Mouse (Mus musculus): ENCODE data around the gene Lrrc36. TPM values are rescaled to one million over a fixed set of nuclear protein-coding genes. Genes with fewer than 3 reads are reported as not detected.

Lrrc36 gene
- total and polyA plus RNA-seq, 2 experiments from 2014 or later: 0.93 to 0.99 TPM

DNA sequence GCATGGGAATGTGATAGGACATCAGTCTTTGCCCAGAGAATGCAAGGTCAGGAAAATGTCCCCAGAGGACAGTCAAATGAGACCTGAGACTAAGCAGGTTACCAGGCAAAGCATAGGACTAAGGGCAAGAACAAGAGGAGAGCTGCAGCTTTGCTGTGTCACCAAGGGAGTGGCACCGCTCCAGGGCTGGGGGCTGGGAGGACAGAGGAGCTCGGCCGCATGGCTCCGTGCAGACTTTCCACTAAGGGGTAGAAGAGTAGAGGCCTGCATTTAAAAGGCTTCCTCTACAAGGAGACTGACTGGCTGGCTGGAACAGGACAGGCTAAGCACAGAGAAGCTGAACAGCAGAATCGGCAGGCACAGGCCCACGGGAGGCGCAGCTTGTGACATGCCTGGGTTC lies 51.2 kb downstream of the Lrrc36 start:
- H3K4me2 ChIP-seq (ENCODE audit: low read depth, low read length, poor library complexity, severe bottlenecking): no peak overlapping the region
- H3K27me3 ChIP-seq (ENCODE audit: insufficient read depth, low read length): no peaks in the 10 kb centered on the region
- no peak overlapping the region for H3K4me3 ChIP-seq (ENCODE audit: low read depth, low read length)
- ATAC-seq (ENCODE audit: low FRiP score): no peak
- no peaks in the 10 kb centered on the region for H3K9me3 ChIP-seq (ENCODE audit: low read length)
- DNase-seq (ENCODE audit: low spot score): no peak
- WGBS: 72% methylated on average over 7 of the region's 7 CpGs
- no peak overlapping the region for H3K27ac ChIP-seq (ENCODE audit: low read depth, low read length)
- TF ChIP-seq CTCF (IDR thresholded peaks at IDR 0.05): no peak
- H3K36me3 ChIP-seq (ENCODE audit: insufficient read depth, low read length): peaks cover 9% of the 10 kb centered on the region
- H3K9ac ChIP-seq (replicated peaks; ENCODE audit: low read length, poor library complexity, severe bottlenecking): no peak overlapping the region
- H3K4me1 ChIP-seq (ENCODE audit: insufficient read depth, low read length): peaks cover 22% of the 10 kb centered on the region

DNA sequence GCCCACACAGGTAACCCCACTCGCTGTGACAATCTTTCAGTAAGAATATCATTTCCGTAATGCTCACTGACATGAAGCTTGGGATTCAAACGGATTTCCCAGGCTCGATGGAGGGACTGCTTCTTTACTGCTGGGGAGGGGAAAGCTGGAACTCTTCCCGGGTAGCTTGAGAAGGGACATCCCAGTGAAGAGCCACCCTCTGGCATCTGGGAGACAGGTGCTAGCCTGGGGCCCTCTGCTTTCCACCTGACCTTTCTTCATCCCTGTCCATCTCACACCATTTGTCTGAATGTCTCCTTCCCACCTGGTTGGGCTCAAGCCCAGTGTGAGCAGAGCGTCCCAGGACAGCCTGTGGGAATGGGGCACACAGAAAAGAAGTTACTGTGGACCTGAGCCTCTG lies 52.9 kb downstream of the Lrrc36 start:
- Histone ChIP-seq H3K4me1 (ENCODE audit: insufficient read depth, low read length) (peaks cover 24% of the 10 kb centered on the region), H3K27me3 (ENCODE audit: insufficient read depth, low read length) (no peaks in the 10 kb centered on the region), H3K9me3 (ENCODE audit: low read length) (no peaks in the 10 kb centered on the region), H3K27ac (ENCODE audit: low read depth, low read length) (no peak overlapping the region), H3K4me3 (ENCODE audit: low read depth, low read length) (no peak overlapping the region), H3K4me2 (ENCODE audit: low read depth, low read length, poor library complexity, severe bottlenecking) (no peak overlapping the region), H3K9ac (replicated peaks; ENCODE audit: low read length, poor library complexity, severe bottlenecking) (no peak overlapping the region), H3K36me3 (ENCODE audit: insufficient read depth, low read length) (peaks cover 9% of the 10 kb centered on the region)
- DNase-seq (ENCODE audit: low spot score) (no peak), ATAC-seq (ENCODE audit: low FRiP score) (no peak)
- 87% methylated on average over 6 of the region's 6 CpGs for WGBS
- no peak for TF ChIP-seq CTCF (IDR thresholded peaks at IDR 0.05)

DNA sequence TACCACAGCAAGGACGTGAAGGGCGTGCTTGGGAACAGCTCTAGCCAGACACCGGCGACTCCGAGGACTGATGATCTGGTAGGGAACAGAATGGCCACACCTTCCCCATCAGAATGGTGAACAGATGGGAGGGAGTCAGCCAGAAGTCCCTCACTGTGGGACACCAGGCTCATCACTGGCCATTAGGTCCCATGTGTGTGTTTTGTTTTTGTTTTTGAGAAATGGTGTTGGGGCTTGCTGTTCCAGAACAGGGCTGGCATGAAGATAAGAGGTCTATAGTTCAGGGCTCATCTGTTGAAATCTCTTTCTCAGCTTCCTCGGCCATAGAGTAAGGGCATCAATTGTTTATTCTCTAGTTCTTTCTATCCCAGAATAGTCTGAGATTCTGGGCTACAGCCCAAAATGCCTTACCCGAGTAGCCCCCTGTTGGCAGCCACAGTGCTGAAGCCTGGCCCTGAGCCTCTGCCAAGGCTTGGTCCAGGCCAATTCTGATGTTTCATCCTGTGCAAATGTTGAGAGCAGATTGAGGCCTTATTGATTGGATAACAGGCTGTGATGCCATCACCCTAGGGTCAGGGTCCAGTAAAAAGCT lies 53.4 kb downstream of the Lrrc36 start:
- H3K4me1 ChIP-seq (ENCODE audit: insufficient read depth, low read length): peaks cover 24% of the 10 kb centered on the region
- WGBS: 62% methylated on average over 7 of the region's 7 CpGs

DNA sequence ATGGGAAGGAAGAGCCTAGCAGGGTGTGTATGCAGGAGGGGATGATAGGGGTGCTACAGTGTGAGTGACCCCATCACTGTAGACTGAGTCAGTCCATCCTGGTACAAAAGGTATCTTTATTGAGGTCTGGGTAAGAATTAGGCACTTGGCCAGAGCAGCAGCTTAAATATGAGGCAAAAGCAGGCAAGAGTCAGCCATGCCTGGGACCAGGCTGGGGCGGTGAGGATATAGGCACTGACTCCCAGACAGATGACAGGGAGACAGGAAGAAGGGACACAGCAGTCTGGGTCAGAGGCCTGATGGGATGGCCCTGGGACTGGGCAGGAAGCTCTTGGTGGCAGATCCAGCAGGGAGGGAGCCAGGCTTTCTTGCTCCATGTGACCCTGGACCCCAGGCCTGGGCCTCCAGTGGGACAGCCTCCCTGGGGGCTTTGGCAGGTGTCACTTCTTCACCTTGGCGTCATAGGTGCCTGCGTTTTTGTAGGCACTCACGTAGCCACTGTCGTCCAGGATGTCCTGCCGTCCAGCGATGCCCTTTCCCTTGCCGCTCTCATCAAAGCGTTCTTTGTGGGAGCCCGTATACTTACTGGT lies 54.1 kb downstream of the Lrrc36 start:
- Histone ChIP-seq H3K27me3 (ENCODE audit: insufficient read depth, low read length) (no peaks in the 10 kb centered on the region), H3K9me3 (ENCODE audit: low read length) (no peaks in the 10 kb centered on the region), H3K4me3 (ENCODE audit: low read depth, low read length) (no peak overlapping the region), H3K4me1 (ENCODE audit: insufficient read depth, low read length) (peaks cover 24% of the 10 kb centered on the region), H3K36me3 (ENCODE audit: insufficient read depth, low read length) (peaks cover 11% of the 10 kb centered on the region), H3K4me2 (ENCODE audit: low read depth, low read length, poor library complexity, severe bottlenecking) (no peak overlapping the region), H3K9ac (replicated peaks; ENCODE audit: low read length, poor library complexity, severe bottlenecking) (no peak overlapping the region), H3K27ac (ENCODE audit: low read depth, low read length) (no peak overlapping the region)
- WGBS: 93% methylated on average over 10 of the region's 10 CpGs
- TF ChIP-seq CTCF (IDR thresholded peaks at IDR 0.05): no peak
- ATAC-seq (ENCODE audit: low FRiP score): no peak
- no peak for DNase-seq (ENCODE audit: low spot score)

More for the DNA sequence above, 53.4 kb downstream of the Lrrc36 start:
- Histone ChIP-seq H3K4me3 (ENCODE audit: low read depth, low read length) (no peak overlapping the region), H3K36me3 (ENCODE audit: insufficient read depth, low read length) (peaks cover 9% of the 10 kb centered on the region), H3K27me3 (ENCODE audit: insufficient read depth, low read length) (no peaks in the 10 kb centered on the region), H3K4me2 (ENCODE audit: low read depth, low read length, poor library complexity, severe bottlenecking) (no peak overlapping the region), H3K27ac (ENCODE audit: low read depth, low read length) (no peak overlapping the region), H3K9me3 (ENCODE audit: low read length) (no peaks in the 10 kb centered on the region), H3K9ac (replicated peaks; ENCODE audit: low read length, poor library complexity, severe bottlenecking) (no peak overlapping the region)
- ATAC-seq (ENCODE audit: low FRiP score) (no peak), DNase-seq (ENCODE audit: low spot score) (peak; percentile 95)
- TF ChIP-seq CTCF (IDR thresholded peaks at IDR 0.05): peak; percentile 38; the same call in 1 of the 2 replicates

DNA sequence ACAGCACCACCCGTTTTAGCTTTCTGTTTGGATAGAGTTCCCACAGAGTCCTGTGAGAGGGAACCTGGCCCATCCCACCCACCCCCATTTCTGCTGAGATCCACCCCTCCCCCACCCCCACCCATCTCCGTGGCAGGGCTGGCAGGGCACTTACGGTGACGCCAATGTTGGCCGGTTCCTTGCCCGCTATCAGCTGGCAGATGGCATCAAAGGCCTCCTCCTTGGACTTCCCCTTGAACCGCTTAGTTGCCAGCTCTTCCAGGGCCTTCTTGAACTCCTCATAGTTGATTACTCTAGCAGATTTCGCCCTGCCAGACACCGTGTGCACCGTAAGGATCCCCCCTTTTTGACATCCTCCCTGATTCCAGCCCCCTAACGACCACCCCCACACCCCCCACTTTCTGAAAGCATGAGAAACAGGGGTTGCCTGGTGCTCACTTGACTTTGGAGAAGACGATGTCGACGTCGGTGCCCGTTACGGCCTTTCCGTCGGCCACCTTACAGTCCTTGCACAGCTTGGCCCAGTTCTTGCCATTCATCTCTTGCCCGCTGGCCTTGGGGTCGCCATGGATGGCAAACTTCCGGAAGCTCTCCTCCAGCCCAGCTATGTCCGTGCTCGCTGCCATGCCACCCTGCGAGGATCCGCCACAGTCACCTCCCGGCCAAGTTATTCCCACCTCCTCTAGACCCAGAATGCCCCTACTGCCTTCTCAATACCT lies 54.8 kb downstream of the Lrrc36 start:
- Histone ChIP-seq H3K4me1 (ENCODE audit: insufficient read depth, low read length) (peaks cover 24% of the 10 kb centered on the region), H3K27me3 (ENCODE audit: insufficient read depth, low read length) (no peaks in the 10 kb centered on the region), H3K9ac (replicated peaks; ENCODE audit: low read length, poor library complexity, severe bottlenecking) (no peak overlapping the region), H3K4me3 (ENCODE audit: low read depth, low read length) (no peak overlapping the region), H3K9me3 (ENCODE audit: low read length) (no peaks in the 10 kb centered on the region), H3K36me3 (ENCODE audit: insufficient read depth, low read length) (peaks cover 13% of the 10 kb centered on the region), H3K4me2 (ENCODE audit: low read depth, low read length, poor library complexity, severe bottlenecking) (no peak overlapping the region), H3K27ac (ENCODE audit: low read depth, low read length) (no peak overlapping the region)
- TF ChIP-seq CTCF (IDR thresholded peaks at IDR 0.05): no peak
- DNase-seq (ENCODE audit: low spot score): no peak
- ATAC-seq (ENCODE audit: low FRiP score): no peak
- WGBS: 92% methylated on average over 27 of the region's 27 CpGs

All from midbrain, postnatal 0 days (tissue).